Mouse (Mus musculus): ENCODE measurements around the gene Vps45. TPM values are rescaled to one million over a fixed set of nuclear protein-coding genes. Genes with fewer than 3 reads are reported as not detected.

Vps45 gene
- 4.7 and 5.3 TPM in 2 replicates for polyA plus RNA-seq (2012; rRNA removed)

DNA sequence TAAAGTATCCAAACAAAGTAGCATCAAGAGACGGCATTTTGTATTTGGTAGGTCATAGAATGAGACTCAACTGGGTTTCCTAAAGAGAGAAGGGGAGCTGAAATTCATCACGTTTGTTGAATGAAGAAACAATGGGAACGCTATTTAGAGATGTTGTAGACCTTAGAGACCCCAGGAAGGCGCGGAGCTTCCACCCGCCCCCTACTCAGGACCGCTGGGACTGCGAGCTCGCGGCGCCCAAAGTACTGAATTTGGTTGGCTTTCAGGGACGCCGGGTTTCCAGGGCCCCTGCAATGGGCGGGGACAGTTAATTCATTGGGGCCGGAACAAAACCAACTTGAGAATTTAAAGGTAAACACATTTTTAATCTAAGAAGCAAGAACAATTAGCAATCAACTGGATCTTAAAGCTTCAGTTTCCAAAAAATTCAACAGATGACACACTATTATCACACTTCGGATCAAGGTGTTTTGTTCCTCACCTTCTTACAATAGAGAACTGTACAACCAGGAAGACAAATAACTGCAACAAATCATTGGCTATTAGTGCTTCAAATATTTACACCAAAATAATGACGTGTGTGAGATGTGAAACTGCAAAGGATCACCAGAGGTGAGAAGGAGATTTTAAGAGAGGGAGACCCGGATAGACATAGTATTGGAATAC lies at the start of gene Vps45:
Gene Vps45, minus strand, starts transcription at position 236 of the 666 bp plus-strand sequence.

DNA sequence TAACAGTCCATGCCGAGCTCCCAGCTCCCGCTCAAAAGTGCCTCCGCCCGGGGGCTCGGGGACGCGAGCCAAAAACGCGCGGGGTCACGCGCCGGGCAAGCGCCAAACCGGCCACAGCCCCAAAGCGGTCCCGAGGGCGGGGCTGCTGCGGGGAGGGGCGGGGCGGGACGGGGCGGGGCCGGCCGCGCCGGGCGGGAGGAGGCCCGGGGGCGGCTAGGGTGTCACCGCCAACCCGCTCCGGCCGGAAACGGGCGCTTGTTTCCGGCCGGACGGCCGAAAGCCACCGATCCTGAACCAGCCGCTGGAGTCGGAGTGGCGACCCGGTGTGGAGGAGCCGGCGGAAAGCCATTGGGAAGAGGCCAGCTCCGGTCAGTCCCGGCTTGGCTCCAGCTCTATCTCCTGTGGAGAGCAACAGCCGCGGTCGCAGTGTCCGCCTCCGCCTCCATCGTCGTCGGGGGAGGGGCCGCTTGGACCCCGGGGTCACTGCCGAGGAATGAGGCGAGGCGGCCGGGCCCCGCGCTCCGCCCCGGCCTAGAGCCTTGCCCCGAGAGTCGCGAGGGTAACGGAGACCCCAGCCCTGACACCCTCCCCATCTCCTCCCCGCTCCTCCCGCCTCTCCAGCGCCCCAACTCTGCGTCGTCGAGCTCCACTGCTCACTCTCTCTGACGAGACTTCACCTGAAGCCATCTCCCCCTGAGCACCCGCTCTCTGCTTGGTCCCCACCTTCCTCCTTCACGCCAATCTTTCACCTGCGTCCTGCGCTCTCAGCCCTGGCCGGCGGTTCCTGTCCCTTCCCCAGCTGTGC lies 46.2 kb upstream of the Vps45 start, which contains the start of gene Otud7b:
Gene Otud7b, plus strand, starts transcription at position 267 of the 805 bp plus-strand sequence.

DNA sequence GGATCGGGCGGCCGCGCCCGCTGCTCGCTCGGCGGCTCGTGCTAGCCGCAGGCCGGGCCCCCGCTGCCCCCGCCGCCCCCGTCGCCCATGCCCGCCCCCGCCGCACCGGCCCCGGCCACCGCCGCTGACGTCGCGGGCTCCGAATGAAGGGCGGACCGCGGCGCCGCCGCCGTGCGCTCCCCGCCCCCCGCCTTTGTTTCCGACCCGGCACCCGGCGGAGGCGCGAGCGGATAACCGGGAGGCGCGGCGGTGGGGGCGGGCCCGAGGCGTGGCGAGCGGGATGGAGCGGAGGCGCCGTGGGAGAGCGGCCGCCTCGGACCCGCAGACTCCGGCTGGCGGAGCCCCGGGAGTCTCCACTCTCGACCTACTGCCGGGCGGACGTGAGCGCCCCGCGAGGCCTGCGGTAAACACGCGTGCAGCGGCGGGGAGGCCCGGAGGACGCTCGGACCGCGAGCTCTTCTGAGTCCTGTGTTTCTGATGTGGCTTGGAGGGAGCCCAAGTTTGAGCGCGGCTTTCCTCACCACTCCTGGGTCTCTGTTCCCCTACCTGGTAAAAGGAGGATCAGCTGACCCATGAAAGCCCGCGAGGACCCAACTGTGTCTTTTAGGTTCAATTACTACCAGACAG lies 62.4 kb downstream of the Vps45 start, which contains the start of gene Plekho1:
Gene Plekho1, minus strand, starts transcription at position 200 of the 627 bp plus-strand sequence.

Other genes starting within 250 kb of the Vps45 start
- gene Rprd2, start 239.6 kb downstream of the Vps45 start, polyA plus RNA-seq (2012; rRNA removed) = 4.3 and 5.5 TPM in 2 replicates
- 12.6 and 13.8 TPM in 2 replicates for gene Prpf3, start 202.6 kb downstream of the Vps45 start, polyA plus RNA-seq (2012; rRNA removed)
- 95.6 and 96.2 TPM in 2 replicates for gene Mrps21, start 186.9 kb downstream of the Vps45 start, polyA plus RNA-seq (2012; rRNA removed)
- 0.85 and 1.1 TPM in 2 replicates for gene Ciart, start 176.2 kb downstream of the Vps45 start, polyA plus RNA-seq (2012; rRNA removed)
- gene BC028528, start 166.5 kb downstream of the Vps45 start, polyA plus RNA-seq (2012; rRNA removed) = 5.3 and 6.8 TPM in 2 replicates
- 27.8 and 30.9 TPM in 2 replicates for gene Aph1a, start 164.5 kb downstream of the Vps45 start, polyA plus RNA-seq (2012; rRNA removed)
- 9.3 and 12.0 TPM in 2 replicates for gene Car14, start 153.8 kb downstream of the Vps45 start, polyA plus RNA-seq (2012; rRNA removed)
- gene Anp32e, start 129.2 kb downstream of the Vps45 start, polyA plus RNA-seq (2012; rRNA removed) = 59.5 and 63.3 TPM in 2 replicates
- 16.3 and 19.0 TPM in 2 replicates for gene Plekho1, start 62.5 kb downstream of the Vps45 start, polyA plus RNA-seq (2012; rRNA removed)
- gene Otud7b, start 46.1 kb upstream of the Vps45 start, polyA plus RNA-seq (2012; rRNA removed) = 3.6 and 3.7 TPM in 2 replicates
- 9.6 and 12.3 TPM in 2 replicates for gene Mtmr11, start 103.5 kb upstream of the Vps45 start, polyA plus RNA-seq (2012; rRNA removed)
- gene Sf3b4, start 113.9 kb upstream of the Vps45 start, polyA plus RNA-seq (2012; rRNA removed) = 26.1 and 26.7 TPM in 2 replicates
- 0.30 and 0.41 TPM in 2 replicates for gene Sv2a, start 122.7 kb upstream of the Vps45 start, polyA plus RNA-seq (2012; rRNA removed)
- 29.2 and 31.1 TPM in 2 replicates for gene Bola1, start 161.2 kb upstream of the Vps45 start, polyA plus RNA-seq (2012; rRNA removed)
- 0.42 and 0.82 TPM in 2 replicates for gene Hist2h2ab, start 161.4 kb upstream of the Vps45 start, polyA plus RNA-seq (2012; rRNA removed)
- gene Hist2h2ac, start 162.4 kb upstream of the Vps45 start, polyA plus RNA-seq (2012; rRNA removed) = 7.7 and 8.1 TPM in 2 replicates
- gene Hist2h2be, start 162.7 kb upstream of the Vps45 start, polyA plus RNA-seq (2012; rRNA removed) = 8.3 and 14.1 TPM in 2 replicates
- 31.1 and 37.7 TPM in 2 replicates for gene Hist2h3c2, start 180.7 kb upstream of the Vps45 start, polyA plus RNA-seq (2012; rRNA removed)
- 39.3 and 40.4 TPM in 2 replicates for gene Hist2h2aa2, start 181.8 kb upstream of the Vps45 start, polyA plus RNA-seq (2012; rRNA removed)
- gene Hist2h2aa1, start 187.0 kb upstream of the Vps45 start, polyA plus RNA-seq (2012; rRNA removed) = 83.3 and 119 TPM in 2 replicates
- 1.9 and 8.4 TPM in 2 replicates for gene Hist2h3c1, start 188.2 kb upstream of the Vps45 start, polyA plus RNA-seq (2012; rRNA removed)
- gene Hist2h4, start 204.8 kb upstream of the Vps45 start, polyA plus RNA-seq (2012; rRNA removed) = 4.5 and 4.7 TPM in 2 replicates
- 30.7 and 34.8 TPM in 2 replicates for gene Hist2h3b, start 210.2 kb upstream of the Vps45 start, polyA plus RNA-seq (2012; rRNA removed)
- 7.1 and 7.9 TPM in 2 replicates for gene Hist2h2bb, start 211.3 kb upstream of the Vps45 start, polyA plus RNA-seq (2012; rRNA removed)
- gene Fcgr1, start 235.5 kb upstream of the Vps45 start, polyA plus RNA-seq (2012; rRNA removed) = 9.7 and 11.7 TPM in 2 replicates

Measured in liver, embryonic 18 days (tissue).